Mouse (Mus musculus) C2C12 (cell line): ENCODE data around the gene Cacna2d1.

Experiments
- CTCF ChIP-seq: IDR thresholded peaks from one replicate; pipeline ENCODE4 v1.5.1; 2011; ENCODE audit not compliant: control insufficient read depth, insufficient read depth, insufficient read length
- USF1 ChIP-seq: IDR thresholded peaks from one replicate; pipeline ENCODE4 v1.6.1; 2011; ENCODE audit warnings: low read depth, mild to moderate bottlenecking, control low read depth, moderate library complexity

GRCm38 (mm10) chr5:16410011-16410410, 475.5 kb downstream of the Cacna2d1 start:
- TF ChIP-seq CTCF (no peak), USF1 (no peak)
